Mouse (Mus musculus) testis, adult 2 months (tissue): Measurements from ENCODE around the gene AU022252.

ENCODE experiments used
- CTCF ChIP-seq: fragments of 200-500 bp; IDR thresholded peaks from 2 replicates; pipeline ENCODE4 v1.5.1; 2012; ENCODE audit warnings: low read depth, mild to moderate bottlenecking, inconsistent platforms, low read length, moderate library complexity; ENCODE audit not compliant: control insufficient read depth, insufficient read depth, insufficient replicate concordance
- POLR2A ChIP-seq: fragments of 200-500 bp; IDR thresholded peaks from 2 replicates; pipeline ENCODE4 v1.6.1; 2012; ENCODE audit warnings: low read depth, mild to moderate bottlenecking, inconsistent platforms, low read length, moderate library complexity; ENCODE audit not compliant: control insufficient read depth

GRCm38 (mm10) chr4:119178331-119178730 lies 54.2 kb downstream of the AU022252 start:
- no peak for TF ChIP-seq CTCF
- no peak for TF ChIP-seq POLR2A
